Mouse (Mus musculus): ENCODE results near the gene Ubxn2a.

- TF ChIP-seq CTCF (IDR thresholded peaks at IDR 0.05; ENCODE audit: control insufficient read depth, insufficient read depth, insufficient read length) (no peak), MYOD1 (IDR thresholded peaks at IDR 0.05; ENCODE audit: control insufficient read depth, insufficient read length, low read depth) (no peak)
Measured at GRCm38 (mm10) chr12:4875623-4876022, 31.9 kb downstream of the Ubxn2a start.
